Mouse (Mus musculus) midbrain, embryonic 14.5 days (tissue): ENCODE results near the gene Dzip1l. TPM values are rescaled to one million over a fixed set of nuclear protein-coding genes. Genes with fewer than 3 reads are reported as not detected.

Experiments
- ATAC-seq: fragments of 200-750 bp; cut with Nextera tagmentation; 2 replicates; pipeline ENCODE4 v1.8.0; 2017; ENCODE audit warnings: moderate number of reproducible peaks, moderate library complexity; ENCODE audit not compliant: low FRiP score, low TSS enrichment
- DNase-seq: peaks from one replicate; pipeline ENCODE4 v3.0.0-alpha.2; 2015
- H3K27ac ChIP-seq: fragments of 300-500 bp; sonication (generic); replicated peaks from 2 replicates; pipeline ENCODE4 v1.5.1; 2014; ENCODE audit warnings: mild to moderate bottlenecking, low read depth, low read length, moderate library complexity
- H3K27me3 ChIP-seq: fragments of 300-500 bp; sonication (generic); 2 replicates; pipeline ENCODE4 v1.6.1; 2014; ENCODE audit warnings: low read length, control low read depth, mixed read lengths; ENCODE audit not compliant: control insufficient read depth, insufficient read depth
- H3K36me3 ChIP-seq: fragments of 300-500 bp; sonication (generic); 2 replicates; pipeline ENCODE4 v1.6.1; 2014; ENCODE audit warnings: low read length, control low read depth; ENCODE audit not compliant: control insufficient read depth, insufficient read depth
- H3K4me1 ChIP-seq: fragments of 300-500 bp; sonication (generic); 2 replicates; pipeline ENCODE4 v1.6.1; 2014; ENCODE audit warnings: mild to moderate bottlenecking, antibody characterized with exemption, low read length, control low read depth; ENCODE audit not compliant: control insufficient read depth, insufficient read depth
- H3K4me2 ChIP-seq: fragments of 300-500 bp; sonication (generic); 2 replicates; pipeline ENCODE4 v1.6.1; 2014; ENCODE audit warnings: mild to moderate bottlenecking, low read length, moderate library complexity
- H3K4me3 ChIP-seq: fragments of 300-500 bp; sonication (generic); replicated peaks from 2 replicates; pipeline ENCODE4 v1.5.1; 2014; ENCODE audit warnings: low read depth, low read length
- H3K9ac ChIP-seq: fragments of 300-500 bp; sonication (generic); replicated peaks from 2 replicates; pipeline ENCODE4 v1.6.1; 2014; ENCODE audit warnings: mild to moderate bottlenecking, low read length, moderate library complexity
- H3K9me3 ChIP-seq: fragments of 300-500 bp; sonication (generic); 2 replicates; pipeline ENCODE4 v1.6.1; 2016; ENCODE audit warnings: low read length, control low read depth, mixed read lengths; ENCODE audit not compliant: control insufficient read depth
- WGBS: fragments of 180-500 bp; shearing (Covaris S2); extraction: QIAGEN DNeasy Blood & Tissue Kit; methylation state at CpG from one replicate; pipeline ENCODE4 v1.1.7; 2014; 5-methylcytosine and 5-hydroxymethylcytosine counted together
- polyA plus RNA-seq: library from polyadenylated mRNA; unstranded; fragments of >200 nt; fragmentation: Nextera tagmentation; extraction: Ambion mirVana; gene quantifications from 2 replicates; pipeline ENCODE4 v1.2.1, GENCODE M21; 2014

Gene Dzip1l
- polyA plus RNA-seq, 1 experiment from 2014 or later = 7.9 TPM

GRCm38 (mm10) chr9:99717134-99717533, 87.8 kb downstream of the Dzip1l start, which contains the start of gene Cldn18:
TSS of gene Cldn18 (minus strand) at chr9:99717267.
- Histone ChIP-seq H3K27me3 (no peaks in the 10 kb centered on the region), H3K36me3 (no peaks in the 10 kb centered on the region), H3K27ac (no peak within 1 kb of the TSS), H3K4me1 (no peaks in the 10 kb centered on the region), H3K9me3 (no peaks in the 10 kb centered on the region), H3K9ac (no peak within 1 kb of the TSS), H3K4me2 (no peak within 1 kb of the TSS), H3K4me3 (no peak within 1 kb of the TSS)
- WGBS = 93% methylated on average over 14 of the region's 14 CpGs
- ATAC-seq (no peak), DNase-seq (no peak)

Other genes with a start within 250 kb of the Dzip1l start
- gene Mras, start 192.1 kb upstream of the Dzip1l start, polyA plus RNA-seq = 58.0 and 59.9 TPM in 2 replicates
- gene Nme9, start 178.0 kb upstream of the Dzip1l start, polyA plus RNA-seq = 0.31 TPM in 1 of 2 replicates, not detected in the other
- gene Armc8, start 60.6 kb upstream of the Dzip1l start, polyA plus RNA-seq = 78.3 and 81.0 TPM in 2 replicates
- gene Dbr1, start 53.7 kb upstream of the Dzip1l start, polyA plus RNA-seq = 22.2 and 26.2 TPM in 2 replicates
- gene A4gnt, start 17.0 kb upstream of the Dzip1l start, polyA plus RNA-seq = not detected in 2 replicates
- gene Cldn18, start 87.8 kb downstream of the Dzip1l start, polyA plus RNA-seq = not detected in 2 replicates
- gene Sox14, start 246.7 kb downstream of the Dzip1l start, polyA plus RNA-seq = 94.9 TPM in 2 replicates